Mouse (Mus musculus) olfactory bulb, adult 2 months (tissue): Measurements from ENCODE around the gene Ccdc12.

Source experiments
- CTCF ChIP-seq: fragments of 200-500 bp; IDR thresholded peaks from 2 replicates; pipeline ENCODE4 v1.5.1; 2012; ENCODE audit warnings: low read depth, mild to moderate bottlenecking, low read length, moderate library complexity; ENCODE audit not compliant: insufficient read depth
- POLR2A ChIP-seq: fragments of 200-500 bp; IDR thresholded peaks from 2 replicates; pipeline ENCODE4 v1.6.1; 2012; ENCODE audit warnings: mild to moderate bottlenecking, low read depth, low read length, moderate library complexity; ENCODE audit not compliant: insufficient read depth

DNA sequence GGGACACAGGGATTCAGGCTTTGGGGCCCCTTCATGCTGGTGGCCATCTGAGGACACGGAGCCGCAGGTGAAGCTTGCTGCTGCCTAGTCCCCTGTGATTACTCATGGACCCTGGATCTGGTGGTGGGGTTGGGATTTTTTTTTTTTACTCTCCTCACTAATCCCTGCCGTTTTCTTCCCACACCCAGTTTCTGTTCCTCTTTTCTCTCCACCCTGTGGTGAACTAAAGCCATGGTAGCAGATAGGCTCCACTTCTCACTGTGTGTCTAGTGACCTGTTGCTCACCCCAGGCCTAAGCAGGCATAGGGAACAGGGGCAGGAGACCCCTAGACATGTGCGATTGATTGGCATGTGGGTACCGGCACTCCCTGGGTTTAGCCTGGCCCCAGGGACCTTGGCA lies 50.5 kb downstream of the Ccdc12 start:
- TF ChIP-seq CTCF (no peak), POLR2A (no peak)
